ENCODE assay signal across 10 mouse cellular contexts in the genomic region with DNA sequence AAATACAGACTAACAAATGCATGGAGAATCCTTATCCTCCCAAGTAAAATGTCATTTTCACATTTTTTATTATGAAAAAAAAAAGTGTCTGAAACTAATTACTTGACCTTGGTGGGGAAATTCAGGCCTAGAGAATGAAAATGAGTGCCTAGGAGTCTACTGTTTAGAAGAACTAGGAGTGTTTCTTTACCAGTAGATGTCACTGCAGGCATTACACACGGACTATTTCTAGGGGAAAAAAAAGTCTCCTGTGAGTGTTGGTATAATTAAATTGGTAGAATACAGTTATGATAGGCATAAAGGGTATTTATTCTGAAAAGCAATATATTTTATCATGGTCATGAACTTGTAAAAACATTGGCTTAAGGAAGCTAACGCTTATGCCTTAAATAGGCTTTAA. TPM values are rescaled to one million over a fixed set of nuclear protein-coding genes. Genes with fewer than 3 reads are reported as not detected.
DNase-seq lines count a peak whose midpoint lies in the region; ATAC-seq and TF ChIP-seq lines count a peak whose summit lies in the region.
"Had no signal": no experiment of that assay in that cellular context is flagged by ENCODE, and none has a peak within 500 bp of the region (broad histone marks: within the 10 kb centered on the region; RNA-seq: fewer than 3 reads in every experiment).

No protein-coding gene starts in this region.

- DNase-seq in forebrain, postnatal 0 days: peak; percentile 76
- peak; percentile 37 for DNase-seq in layer of hippocampus, adult 9-10 months (ENCODE audit: low spot score)
- no peak for DNase-seq in layer of hippocampus, postnatal 36 days
- DNase-seq in 3T3-L1 (ENCODE audit: low read depth, low spot score): peak; percentile 66
- peak; percentile 57 for DNase-seq in brain, adult 2 months (ENCODE audit: low read depth, low spot score)
- DNase-seq: cerebellum, postnatal 25 days; thymus, postnatal 36 days had no signal

- no peak overlapping the region for H3K9ac ChIP-seq in forebrain, postnatal 0 days
- H3K9ac ChIP-seq in forebrain, embryonic 15.5 days (replicated peaks): no peak overlapping the region

- 43% methylated on average over 2 of the region's 2 CpGs for WGBS in forebrain, postnatal 0 days
- 48% methylated on average over 2 of the region's 2 CpGs for WGBS in forebrain, embryonic 15.5 days

- no peaks in the 10 kb centered on the region for H3K9me3 ChIP-seq in forebrain, postnatal 0 days (ENCODE audit: low read length)
- H3K9me3 ChIP-seq in forebrain, embryonic 15.5 days: no peaks in the 10 kb centered on the region

- no peaks in the 10 kb centered on the region for H3K4me1 ChIP-seq in forebrain, postnatal 0 days (ENCODE audit: insufficient read depth)
- no peaks in the 10 kb centered on the region for H3K4me1 ChIP-seq in forebrain, embryonic 15.5 days

- no peaks in the 10 kb centered on the region for H3K36me3 ChIP-seq in forebrain, postnatal 0 days (ENCODE audit: insufficient read depth)
- H3K36me3 ChIP-seq in forebrain, embryonic 15.5 days: no peaks in the 10 kb centered on the region

- no peaks in the 10 kb centered on the region for H3K27me3 ChIP-seq in forebrain, postnatal 0 days (ENCODE audit: insufficient read depth, low read length)
- H3K27me3 ChIP-seq in forebrain, embryonic 15.5 days: no peaks in the 10 kb centered on the region

- peak; percentile 78 for TF ChIP-seq CTCF in forebrain, postnatal 0 days (IDR thresholded peaks at IDR 0.05; ENCODE audit: low read depth)

- no peak overlapping the region for H3K27ac ChIP-seq in forebrain, postnatal 0 days (ENCODE audit: low read depth, low read length)
- H3K27ac ChIP-seq in forebrain, embryonic 15.5 days (replicated peaks): no peak overlapping the region

- no peak overlapping the region for H3K4me3 ChIP-seq in forebrain, postnatal 0 days (ENCODE audit: low read depth, low read length)
- no peak overlapping the region for H3K4me3 ChIP-seq in forebrain, embryonic 15.5 days

- H3K4me2 ChIP-seq in forebrain, postnatal 0 days (ENCODE audit: low read depth): no peak overlapping the region
- no peak overlapping the region for H3K4me2 ChIP-seq in forebrain, embryonic 15.5 days (replicated peaks)

- ATAC-seq in forebrain, postnatal 0 days: peak; percentile 61; the same call in 1 of the 2 replicates
- no peak for ATAC-seq in forebrain, embryonic 15.5 days (replicated peaks)
- ATAC-seq in megakaryocyte progenitor cell, adult 5-6 weeks (replicated peaks; ENCODE audit: poor library complexity): no peak
- no peak for ATAC-seq in granulocyte monocyte progenitor cell, adult 5-6 weeks (replicated peaks; ENCODE audit: poor library complexity, severe bottlenecking)

RNA-seq across cellular contexts. Expression of a gene that starts 55.5 kb away (rescaled TPM):
- total RNA-seq in forebrain, postnatal 0 days (2014; rRNA removed): 32.3 and 42.7 TPM in 2 replicates
- polyA plus RNA-seq in forebrain, postnatal 0 days (2015; fragmentation: Nextera tagmentation; extraction: Ambion mirVana): 4.3 and 7.4 TPM in 2 replicates
- polyA plus RNA-seq in forebrain, embryonic 15.5 days (2015; fragmentation: Nextera tagmentation; extraction: Ambion mirVana): 20.2 and 21.5 TPM in 2 replicates
- total RNA-seq in layer of hippocampus, postnatal 36 days (2021): 10 to 100 TPM; 70.8 to 90.4 TPM
- 0.15 TPM in 1 of 2 replicates, not detected in the other for total RNA-seq in megakaryocyte progenitor cell, adult 5-6 weeks (2015)
- total RNA-seq in megakaryocyte progenitor cell, adult 5-6 weeks (2017): 0.41 TPM in 1 of 2 replicates, not detected in the other
- not detected in 2 replicates for total RNA-seq in granulocyte monocyte progenitor cell, adult 5-6 weeks (2014; fragmentation: Nextera tagmentation)
- 0.10 TPM in 1 of 2 replicates, not detected in the other for total RNA-seq in granulocyte monocyte progenitor cell, adult 5-6 weeks (2017)

Comparison
In these comparisons a context has a peak if more than half of its experiments do, and no peak if none do; other contexts are left out.
1. DNase-seq: peak in forebrain, postnatal 0 days (single experiment), layer of hippocampus, adult 9-10 months (single experiment), 3T3-L1 (single experiment) and brain, adult 2 months (single experiment); none in layer of hippocampus, postnatal 36 days (0 of 2).
2. RNA of a gene that starts 55.5 kb away (total RNA-seq): 70.8 to 90.4 TPM in layer of hippocampus, postnatal 36 days and 32.3 to 42.7 TPM in forebrain, postnatal 0 days; 0.15 to 0.41 TPM in megakaryocyte progenitor cell, adult 5-6 weeks and 0.10 TPM in granulocyte monocyte progenitor cell, adult 5-6 weeks; every median in the first group is over 10 times any median in the second.